Mouse (Mus musculus): ENCODE measurements at regions not wholly inside any gene's neighbourhood (a gene's known extent, or its start where the extent isn't known, plus 50 kb on each side); places are given as distances from the start of the nearest gene placed in this dataset.

DNA sequence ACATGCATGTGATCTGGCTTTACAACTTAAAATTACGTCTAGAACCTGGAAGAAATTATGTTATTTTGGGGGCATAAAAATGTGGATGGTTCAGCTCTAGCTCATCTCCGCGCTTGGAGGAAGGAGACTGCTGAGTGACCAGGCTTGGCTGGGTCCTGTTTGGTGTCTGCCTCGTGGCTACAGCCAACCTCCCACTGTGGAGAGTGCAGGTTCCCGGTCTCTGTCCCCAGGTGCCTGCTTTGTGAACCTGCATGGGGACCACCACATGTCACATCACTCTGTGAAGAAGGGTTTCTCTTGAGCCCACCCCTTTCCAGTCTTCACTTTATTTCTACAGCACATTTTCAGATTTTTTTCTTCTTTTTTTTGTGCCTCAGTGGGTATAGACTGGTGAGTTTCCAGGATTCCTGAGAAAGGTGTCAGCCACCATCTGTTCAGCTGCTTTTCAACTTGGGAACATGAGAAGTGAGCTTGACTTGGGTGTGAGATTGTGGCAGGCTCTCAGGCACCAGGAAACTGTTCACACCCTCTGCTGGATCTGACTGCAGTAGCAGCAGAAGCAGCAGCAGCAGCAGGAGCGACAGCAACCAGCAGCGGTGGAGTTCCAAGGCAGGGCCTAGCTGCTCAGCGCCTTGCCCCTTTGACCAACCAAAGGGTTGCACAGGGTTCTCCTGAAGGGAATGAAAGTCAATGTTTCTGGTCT lies 64.6 kb upstream of the Synm start:
- DNase-seq (ENCODE audit: extremely low spot score in 1 of 2, low spot score in 2 of 2) = no peak
- intact Hi-C loops (cut with DNase I) = no loop called here

- DNase-seq (ENCODE audit: extremely low spot score in 1 of 2, low spot score in 2 of 2) = no peak
- intact Hi-C loops (cut with DNase I) = no loop called here
Observed at GRCm38 (mm10) chr7:67819551-67819950, 60.0 kb upstream of the Synm start.

GRCm38 (mm10) chr7:67817556-67817955 lies 58.0 kb upstream of the Synm start:
- no peak for DNase-seq (ENCODE audit: extremely low spot score in 1 of 2, low spot score in 2 of 2)
- intact Hi-C loops (cut with DNase I) = no loop called here

- intact Hi-C loops (cut with DNase I) = no loop called here
Observed at GRCm38 (mm10) chr7:67814861-67815260, 55.3 kb upstream of the Synm start.

More at GRCm38 (mm10) chr7:67814861-67815260, 55.3 kb upstream of the Synm start:
- DNase-seq (ENCODE audit: extremely low spot score in 1 of 2, low spot score in 2 of 2) = no peak
